Mouse (Mus musculus): Measurements from ENCODE around the gene Tnrc6c.
A peak's percentile ranks its signal among the peaks of the same experiment; 100 is the strongest.

The Tnrc6c gene

DNA sequence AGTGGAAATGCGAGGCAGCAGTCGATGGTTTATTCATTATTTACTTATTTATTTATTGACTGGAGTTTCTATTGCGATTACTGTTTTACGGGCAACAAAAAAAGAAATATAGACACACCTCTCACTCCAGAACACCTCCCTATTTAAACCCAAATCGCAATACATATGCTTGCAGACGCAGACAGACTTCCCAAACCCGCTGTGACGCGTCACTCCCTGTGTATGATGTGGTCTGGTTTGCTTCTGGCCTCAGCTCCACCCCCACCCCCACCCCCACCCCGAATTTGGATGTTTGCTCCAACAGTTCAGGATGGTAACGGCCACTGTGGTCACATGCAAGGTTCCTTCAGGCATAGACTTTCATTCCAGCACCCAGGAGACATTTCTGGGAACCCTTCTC is 15.3 kb upstream of the Tnrc6c start:
- no peak for DNase-seq

DNA sequence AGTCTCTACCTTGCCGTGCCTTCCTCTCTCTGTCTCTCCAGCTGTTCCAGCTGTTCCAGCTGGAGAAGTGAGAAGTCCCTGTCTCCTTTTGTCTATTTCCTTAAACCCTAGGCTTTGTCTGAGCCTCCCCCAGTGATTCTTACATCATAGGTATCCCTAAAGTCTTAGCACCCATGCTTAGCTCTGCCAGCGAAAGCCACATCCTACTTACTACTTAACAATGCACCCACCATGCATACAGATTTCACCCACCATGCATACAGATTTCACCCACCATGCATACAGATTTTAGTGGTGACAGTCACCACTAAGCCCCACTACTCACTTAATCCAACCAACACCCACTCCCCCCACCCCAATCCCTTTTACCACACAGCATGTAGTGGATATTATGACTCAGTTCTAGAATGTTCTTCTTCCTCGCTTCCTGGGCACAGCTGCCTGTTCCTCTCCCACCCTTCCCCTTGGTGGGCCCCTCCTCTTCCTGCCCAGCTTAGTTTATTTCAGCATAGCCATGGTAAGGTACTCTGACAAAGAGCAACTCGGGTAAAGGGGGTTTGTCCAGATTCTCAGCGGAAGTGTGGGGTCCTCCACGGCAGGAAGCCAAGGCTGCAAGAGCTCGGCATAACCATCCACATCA is 14.6 kb upstream of the Tnrc6c start:
- DNase-seq = no peak

DNA sequence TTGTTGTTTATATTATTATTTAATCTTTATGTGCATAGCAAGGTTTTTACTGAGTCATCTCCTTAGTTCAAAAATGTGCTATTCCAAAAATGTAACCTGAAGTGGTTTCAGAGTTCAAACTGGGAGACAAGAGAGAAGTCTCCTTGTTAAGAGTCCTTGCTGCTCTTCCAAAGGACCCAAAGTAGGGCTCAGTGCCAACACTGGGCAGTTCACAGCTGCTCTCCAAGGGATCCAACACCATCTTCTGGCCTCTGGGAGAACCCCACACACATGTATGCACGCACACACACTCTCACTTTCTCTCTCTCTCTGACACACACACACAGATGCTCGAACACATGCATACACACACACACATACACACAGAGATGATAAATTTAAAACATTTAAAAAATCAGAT is 11.9 kb upstream of the Tnrc6c start:
- no peak for DNase-seq

DNA sequence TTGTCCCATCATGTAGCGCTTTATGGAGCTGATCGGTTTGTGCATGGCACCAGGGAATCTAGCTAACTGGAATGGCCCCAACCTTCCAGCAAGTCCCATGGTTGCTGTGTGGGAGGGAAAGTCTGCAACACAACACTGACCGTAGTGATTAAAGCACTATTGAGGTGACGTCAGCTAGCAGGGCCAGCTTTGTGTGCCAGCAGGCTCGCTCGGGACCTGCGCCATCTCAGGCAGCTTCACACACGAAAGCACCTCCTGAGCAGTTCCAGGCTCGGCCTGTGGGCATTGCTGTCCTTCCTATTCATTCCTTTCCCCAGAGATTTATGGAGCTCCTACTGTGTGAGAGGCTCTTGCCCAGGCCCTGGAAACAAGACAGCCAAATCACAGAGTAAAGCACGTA is 10.8 kb upstream of the Tnrc6c start:
- peak; percentile 53 for DNase-seq

DNA sequence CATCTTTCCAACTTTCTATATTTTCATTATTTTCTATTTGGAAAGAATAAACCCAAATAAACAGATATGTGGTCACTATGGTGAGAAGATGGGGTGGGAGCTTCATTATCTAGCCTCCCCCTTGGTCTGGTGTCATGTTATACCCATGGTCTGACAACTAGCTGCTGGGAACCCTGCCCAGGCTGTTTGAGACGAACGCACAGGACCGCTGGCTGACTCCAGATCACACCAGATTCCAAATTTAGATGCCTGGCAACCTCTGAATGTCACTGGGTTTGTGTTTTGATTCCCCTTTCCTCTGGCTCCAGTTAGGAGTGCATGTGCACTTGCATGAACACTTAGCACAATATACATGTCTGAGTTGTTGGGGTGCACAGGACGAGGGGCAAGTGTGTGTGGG is 7.3 kb upstream of the Tnrc6c start:
- no peak for DNase-seq

DNA sequence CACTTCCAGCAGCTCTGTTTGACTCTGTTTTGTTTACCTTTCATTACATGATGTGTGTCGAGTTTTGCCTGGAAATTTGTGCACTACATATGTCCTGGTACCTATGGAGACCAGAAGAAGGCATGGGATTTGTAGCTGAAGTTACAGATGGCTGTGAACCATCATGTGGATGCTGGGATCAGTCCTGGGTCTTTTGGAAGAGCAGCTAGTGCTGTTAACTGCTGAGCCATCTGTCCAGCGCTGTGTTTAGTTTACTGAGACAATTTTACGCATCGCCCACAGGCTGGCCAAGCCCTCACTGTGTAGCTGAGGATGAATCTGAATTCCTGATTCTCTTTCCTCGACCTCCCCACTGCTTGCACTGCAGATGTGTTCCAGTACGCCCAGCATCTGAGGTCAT is 6.1 kb upstream of the Tnrc6c start:
- no peak for DNase-seq

DNA sequence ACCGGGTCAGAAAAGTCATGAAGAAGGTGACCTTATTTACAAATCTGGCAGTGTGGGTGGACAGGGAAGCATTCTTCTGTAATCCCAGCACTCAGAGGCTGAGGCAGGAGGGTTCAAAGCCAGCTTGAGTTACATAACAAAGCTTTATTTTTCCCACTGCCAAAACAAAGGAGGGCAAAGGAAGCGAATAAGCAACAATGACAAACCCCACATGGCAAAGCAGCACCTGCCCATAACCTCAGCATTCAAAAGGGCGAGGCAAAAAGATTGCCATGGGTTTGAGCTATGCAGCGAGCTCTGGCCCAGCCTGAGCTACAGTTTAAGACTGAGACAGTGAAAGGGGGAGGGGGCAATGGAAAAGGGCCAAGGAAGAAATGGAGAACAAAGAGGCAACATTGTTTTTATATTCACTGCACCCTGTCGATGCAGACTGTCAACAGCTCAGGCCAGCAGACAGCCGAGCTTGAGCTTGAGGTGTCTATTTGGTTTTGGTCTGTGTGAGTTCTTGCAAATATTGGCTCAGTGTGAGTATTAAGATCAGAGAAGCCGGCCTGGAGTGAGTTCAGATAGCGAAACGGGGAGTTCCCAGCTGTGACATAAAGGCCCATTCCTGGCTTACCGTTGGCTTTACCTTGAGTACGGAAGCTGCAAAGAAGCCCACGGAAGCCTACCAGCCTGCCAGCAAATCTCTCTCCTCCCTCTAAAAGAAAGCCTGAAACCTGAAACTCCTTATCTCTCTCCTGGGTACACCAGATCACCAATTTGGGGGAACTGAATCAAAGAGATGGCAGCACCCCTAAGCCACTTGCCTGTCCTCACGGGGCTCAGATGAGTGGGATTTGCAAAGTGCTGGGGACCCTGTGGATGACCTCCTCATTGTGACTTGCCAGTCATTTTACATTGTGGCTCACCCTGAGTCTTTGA is 3.1 kb upstream of the Tnrc6c start:
- no peak for DNase-seq

DNA sequence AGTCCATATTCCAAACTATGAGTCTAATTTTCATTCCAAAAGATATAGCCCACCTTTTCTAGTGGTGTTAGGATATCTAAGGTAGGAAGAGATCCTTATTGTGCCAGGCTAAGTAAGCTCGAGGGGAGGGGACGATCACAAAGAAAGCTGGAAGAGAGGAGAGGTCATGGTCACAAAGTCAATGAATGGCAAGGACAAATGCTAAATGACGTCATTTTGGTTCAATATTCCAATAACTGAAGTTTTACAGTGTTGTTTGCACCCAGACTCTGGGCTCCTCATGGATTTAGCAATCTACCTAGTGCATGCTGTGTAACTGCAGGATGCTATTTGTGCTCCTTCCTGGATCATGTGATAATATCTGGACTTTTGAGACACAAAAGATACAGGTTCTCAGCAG is 1.2 kb upstream of the Tnrc6c start:
- DNase-seq = no peak

DNA sequence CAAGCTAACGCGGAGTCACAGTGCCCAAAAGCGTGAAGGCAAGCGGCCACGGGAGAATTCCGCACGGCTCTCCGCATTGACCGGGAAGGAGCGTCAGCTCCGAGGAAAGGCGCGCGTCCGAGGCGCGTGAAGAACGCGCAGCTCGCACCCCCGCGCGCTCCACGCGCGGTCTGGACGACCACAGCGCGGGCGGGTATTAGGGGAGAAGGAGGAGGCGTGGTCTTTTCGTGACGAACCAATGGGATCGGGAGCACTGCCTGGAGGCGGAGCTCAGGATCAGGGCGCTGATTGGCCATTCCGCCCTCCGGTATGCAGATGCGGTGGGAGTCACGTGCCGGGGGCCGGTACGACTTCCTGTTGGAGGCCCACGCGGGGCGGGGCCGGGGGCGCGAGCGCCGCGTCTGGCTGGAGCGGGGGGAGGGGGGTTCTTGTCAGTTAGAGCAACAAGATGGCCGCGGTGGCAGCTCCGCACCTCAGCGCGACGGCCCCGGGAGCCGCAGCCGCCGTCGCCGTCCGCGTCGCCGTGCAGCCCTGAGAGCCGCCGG is 363 bp downstream of the Tnrc6c start:
- DNase-seq = peak; percentile 100

DNA sequence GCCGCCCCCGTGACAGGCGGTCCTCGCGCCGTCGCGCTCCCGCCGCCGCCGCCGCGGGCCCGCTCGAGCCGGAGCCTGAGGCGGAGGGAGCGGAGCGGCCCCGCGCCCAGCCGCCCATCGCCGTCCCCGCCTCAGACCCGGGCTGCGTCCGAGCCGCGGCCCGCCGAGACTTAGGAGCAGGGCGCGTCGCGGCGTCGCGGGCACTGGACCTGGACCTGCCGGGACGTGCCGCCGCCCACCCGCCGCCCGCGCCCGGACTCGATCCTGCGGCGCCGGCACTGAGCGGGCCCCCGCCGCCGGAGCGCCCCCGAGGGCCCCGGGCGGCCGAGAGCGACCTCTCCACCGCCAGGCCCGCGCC is 824 bp downstream of the Tnrc6c start:
- DNase-seq = no peak

DNA sequence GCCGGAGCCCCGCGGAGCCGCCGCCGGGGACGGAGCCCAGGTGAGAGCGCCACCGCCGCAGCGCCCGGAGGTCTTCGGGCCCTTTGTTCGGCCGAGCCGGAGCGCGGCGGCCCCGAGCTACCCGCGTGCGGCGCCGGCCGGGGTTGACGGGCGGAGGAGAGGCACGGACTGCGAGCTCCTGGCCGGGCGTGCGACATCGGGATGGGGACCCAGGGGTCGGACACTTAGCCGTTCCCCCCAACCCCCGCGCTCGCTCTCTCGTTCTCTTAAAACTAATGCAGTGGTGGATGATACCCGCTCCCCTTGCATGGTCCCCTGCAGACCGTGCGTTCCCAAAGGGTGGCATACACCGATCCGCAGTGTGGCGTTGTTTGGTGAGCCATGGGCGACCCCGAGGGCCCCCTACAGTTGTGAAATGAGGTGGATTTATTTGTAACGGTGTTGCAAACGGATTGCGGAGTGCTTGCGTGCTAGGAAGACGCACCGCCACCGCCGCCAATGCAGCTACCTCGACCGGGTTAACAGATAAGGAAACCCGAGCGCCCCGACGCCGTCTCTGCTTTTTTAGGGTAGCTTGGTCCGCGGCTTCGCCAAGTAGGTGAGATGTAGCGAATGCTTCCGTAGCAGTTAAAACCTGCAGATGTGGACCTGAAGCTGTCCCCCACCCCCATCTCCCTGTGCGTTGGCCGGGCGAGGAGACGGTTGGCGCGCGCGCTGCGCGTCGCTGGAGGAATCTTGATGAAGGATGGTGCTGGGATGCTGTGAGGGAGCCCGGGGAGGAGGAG is 1.4 kb downstream of the Tnrc6c start:
- DNase-seq = peak; percentile 73

DNA sequence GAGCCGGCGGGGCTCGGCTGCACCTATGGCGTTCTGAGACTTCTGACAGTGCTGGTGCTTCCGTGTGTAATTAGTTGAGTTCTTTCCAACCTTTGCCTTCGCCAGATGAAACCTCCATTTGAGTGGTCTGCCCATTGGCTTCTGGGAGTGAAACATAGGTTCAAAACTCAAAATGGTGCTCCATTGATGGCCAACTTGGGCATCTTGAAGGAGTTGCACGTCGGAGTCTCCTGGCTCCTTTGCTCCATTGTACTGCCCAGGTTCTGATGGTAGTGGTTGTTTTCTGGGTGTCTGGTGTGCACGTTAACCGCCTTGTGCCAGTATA is 1.9 kb downstream of the Tnrc6c start:
- no peak for DNase-seq

DNA sequence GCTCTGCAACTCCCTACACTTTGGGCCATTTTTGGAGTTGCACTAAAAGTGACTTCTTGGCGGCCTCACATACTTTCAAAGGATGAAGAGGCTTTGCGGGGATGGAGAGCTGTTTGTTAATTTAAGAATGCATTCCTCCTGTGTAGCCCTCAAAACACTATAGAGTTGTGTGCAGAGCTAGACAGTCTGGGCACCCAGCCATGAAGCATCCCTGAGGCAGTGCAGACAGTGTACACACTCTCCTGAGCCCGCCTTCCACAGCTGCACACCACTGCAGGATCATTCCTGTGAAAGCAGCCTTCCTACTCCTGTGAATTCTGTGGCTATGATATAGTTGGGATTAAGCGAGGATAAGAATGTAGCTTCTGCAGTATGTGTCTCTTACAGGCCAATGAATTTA is 4.9 kb downstream of the Tnrc6c start:
- peak; percentile 36 for DNase-seq

DNA sequence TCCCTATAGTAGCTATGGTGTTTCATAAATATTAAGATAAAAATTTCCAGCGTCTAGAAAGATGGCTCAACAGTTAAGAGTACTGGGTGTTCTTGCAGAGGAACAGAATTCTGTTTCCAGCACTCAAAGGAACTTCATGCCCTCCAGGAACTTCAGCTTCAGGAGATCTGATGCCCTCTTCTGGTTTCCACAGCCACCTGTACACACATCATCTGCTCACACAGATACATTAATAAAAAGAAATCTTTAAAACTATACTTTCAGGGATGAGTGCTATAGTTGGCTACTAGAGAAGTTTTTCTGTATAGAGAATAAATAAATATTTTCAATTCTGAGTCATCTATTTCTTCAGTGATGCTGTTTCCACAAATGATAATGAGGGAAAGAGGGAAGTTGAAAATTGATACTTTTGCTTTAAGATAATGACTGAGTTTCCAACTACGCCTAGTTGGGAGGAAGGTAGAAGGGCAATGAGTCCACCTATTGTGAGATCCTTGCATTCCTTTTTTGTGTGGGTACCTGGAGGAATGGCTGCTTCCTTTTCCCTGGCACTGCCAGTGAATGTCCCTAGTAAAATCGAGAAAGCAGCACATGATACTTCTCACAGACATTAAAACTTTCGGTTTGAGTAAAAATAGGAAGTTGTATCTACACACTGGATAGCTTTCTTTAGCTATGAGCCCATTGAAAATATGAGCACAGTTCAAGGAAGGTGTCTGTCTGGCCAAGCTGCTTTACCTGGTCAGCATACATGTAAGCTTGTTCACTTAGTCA is 9.1 kb downstream of the Tnrc6c start:
- no peak for DNase-seq

DNA sequence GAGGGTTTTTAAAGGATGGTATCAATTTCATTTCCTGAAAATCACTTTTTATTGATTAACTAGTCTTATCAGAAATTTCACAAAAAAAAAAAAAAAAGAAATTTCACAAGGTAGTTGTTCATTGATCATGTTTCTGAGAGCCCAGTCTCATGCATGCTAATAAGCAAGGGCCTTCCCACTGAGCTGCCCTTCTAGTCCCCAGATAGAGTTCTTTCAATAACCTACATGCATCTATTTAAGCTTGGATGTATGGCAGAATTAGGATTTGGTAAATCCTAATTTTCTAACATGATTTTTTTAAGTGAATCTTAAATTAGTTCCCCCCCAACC is 9.7 kb downstream of the Tnrc6c start:
- DNase-seq = no peak

DNA sequence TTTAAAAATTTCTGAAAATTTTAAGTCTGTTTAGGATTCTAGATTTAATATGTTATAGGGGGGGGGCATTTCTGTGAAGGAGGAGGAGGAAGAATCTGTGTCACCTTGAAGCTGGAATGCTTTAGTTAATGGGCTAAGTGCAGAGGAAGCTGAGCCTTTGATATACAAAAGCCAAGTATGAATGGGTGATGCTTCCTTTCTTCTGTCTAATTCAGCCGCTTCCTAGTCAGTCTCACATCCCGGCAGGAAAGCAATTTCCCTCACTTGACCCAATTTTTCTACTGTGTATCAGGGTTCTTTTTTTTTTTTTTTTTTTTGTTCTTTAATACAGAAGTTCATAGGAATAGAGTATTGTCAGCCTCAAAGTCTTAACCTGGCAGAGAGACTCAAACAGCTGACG is 11.1 kb downstream of the Tnrc6c start:
- no peak for DNase-seq

DNA sequence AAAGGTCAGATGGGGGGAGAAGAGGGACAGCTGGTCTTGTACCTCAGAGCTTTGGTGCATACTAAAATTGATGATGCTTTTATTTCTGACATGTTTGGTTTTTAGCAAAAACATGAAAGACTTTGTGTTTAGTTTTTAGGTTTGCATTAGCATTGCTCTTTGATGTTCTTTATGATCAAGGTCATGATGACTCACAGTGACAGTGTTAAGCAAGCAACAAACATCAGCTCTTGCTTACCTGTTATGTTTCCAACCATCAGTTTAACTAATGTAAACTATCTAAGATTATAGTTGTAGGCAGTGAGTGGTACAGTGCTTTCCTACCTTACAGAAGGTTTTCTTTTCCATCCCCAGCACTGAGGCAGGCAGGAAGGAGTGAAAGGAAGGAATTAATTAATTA is 12.5 kb downstream of the Tnrc6c start:
- DNase-seq = no peak

DNA sequence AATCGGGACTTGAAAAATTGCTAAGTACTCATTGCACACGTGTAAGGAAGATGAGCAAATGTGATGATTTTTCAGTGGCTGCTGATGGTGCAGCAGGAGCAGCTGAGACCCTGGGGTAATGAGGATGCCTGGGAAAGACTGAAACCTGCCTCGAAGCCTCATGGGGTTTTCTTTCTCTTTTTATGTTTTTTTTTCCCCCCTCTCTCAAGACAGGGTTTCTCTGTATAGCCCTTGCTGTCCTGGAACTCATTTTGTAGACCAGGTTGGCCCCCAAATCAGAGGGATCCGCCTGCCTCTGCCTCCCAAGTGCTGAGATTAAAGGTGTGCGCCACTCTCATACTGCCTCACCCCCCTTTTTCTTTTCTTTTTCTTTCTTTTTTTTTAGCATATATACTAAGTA is 13.1 kb downstream of the Tnrc6c start:
- DNase-seq = no peak

DNA sequence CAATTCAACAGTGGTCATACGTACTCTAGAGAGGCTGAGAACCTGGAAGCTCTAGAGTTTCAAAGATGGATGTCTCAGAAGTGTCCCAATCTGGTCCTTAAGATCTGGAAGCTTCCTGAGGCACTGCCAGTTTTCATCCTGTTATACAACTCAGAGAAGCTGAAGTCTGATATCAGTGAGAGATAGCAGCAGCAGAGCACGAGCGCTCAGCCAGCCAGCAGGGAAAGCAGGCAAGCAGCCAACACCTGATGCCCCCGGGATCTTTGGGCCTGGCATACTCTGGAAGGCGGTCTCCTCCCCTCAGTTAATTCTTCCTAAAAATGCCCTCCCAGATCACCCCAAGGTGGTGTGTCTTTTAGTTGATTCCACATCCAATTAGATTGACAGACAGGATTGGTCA is 13.7 kb downstream of the Tnrc6c start:
- no peak for DNase-seq

DNA sequence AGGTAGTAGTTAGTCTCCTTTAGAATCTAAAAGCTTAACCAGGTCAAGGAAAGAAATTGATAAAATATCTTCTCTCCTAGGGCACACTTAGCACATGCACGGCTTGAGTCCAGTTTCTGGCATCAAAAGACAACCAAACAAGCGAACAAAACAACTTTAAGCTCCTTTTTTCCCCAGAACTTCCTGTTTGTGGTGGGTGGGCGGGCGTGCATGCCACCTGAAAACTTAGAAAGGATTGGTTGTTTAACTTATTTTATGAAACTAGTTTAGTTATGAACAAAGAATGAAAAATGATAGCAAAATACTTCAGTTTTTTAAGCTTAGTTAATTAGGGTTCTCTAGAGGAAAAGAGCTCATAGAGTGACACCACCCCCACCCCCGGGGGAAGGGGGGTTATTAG is 17.5 kb downstream of the Tnrc6c start:
- no peak for DNase-seq

DNA sequence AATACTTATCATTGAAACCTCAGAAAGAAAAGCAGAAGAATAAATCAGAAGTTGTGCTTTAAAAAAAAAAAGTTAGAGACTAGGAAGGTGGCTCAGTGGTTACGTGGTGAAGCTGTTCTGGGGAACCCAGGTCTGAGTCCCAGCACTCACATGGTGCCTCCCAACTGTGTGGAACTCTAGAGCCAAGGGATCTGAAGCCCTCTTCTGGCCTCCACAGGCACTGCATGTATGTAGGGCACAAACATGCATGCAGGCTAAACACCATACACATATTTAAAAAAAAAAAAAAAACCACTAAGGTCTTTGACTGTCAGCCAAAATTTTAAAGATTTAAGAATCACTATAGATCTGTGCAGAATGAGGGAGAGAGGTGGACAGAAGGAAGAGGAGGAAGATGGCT is 20.4 kb downstream of the Tnrc6c start:
- DNase-seq = no peak

DNA sequence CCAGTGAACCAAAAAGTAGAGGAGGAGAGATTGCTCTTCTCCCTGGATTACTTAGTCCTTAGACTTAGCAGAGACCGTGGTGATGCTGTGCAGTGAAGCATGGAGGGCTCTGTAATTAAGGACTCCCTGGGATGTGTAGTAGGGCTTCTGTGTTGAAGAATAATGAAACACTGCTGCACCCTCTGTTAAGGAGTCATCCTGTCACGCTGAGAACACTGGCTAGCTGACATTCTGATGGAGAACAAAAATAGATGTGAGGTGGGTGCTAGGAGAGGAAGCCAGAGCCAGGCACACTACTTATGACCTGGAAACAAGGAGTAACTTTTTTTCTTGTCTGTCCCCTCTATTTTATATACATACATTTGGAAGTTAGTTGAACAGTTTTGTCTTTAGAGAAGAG is 22.6 kb downstream of the Tnrc6c start:
- no peak for DNase-seq

DNA sequence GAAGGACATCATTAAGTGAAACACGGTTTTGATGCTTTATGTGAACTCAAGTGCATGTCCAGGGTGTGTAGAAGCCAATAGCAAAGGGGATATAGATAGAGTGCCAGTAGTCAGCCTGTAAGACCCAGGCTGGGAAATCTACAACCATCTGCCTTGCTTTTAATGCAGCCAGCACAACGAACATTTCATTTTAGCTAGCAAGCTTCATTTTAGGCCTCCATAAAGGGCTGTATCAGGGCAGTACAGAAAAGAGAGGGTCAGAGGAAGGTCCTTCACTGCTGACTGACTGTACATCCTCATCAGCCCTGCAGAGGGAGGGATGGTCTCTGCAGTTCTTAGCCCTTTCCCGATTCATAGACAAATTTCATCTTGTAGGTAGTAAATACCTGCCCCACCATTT is 23.0 kb downstream of the Tnrc6c start:
- DNase-seq = no peak
